Mouse (Mus musculus): ENCODE results near the gene Fndc3b. TPM values are rescaled to one million over a fixed set of nuclear protein-coding genes. Genes with fewer than 3 reads are reported as not detected.

The Fndc3b gene
- polyA plus RNA-seq, 1 experiment = 23.7 TPM

DNA sequence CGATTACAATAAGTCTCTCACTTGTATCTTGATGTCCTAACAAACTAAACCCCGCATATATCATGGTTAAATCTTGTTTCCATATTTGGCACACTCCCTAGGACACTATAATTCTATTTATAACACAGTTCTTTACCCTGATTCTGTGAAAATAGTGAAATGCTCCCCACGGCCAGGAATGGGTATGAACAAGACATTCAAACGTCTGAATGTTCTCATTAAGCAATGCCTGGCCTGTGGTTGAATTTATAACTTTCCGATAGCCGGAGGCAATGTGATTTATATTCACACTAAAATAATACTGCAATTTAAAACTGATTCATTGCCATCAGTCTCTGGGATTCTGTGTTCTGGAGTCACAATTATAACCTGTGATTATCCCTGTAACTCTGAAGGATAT, 5.3 kb downstream of the Fndc3b start:
- Histone ChIP-seq H3K4me3 (ENCODE audit: insufficient read depth, poor library complexity, severe bottlenecking) (no peak overlapping the region), H3K36me3 (ENCODE audit: control insufficient read depth, insufficient read depth) (peaks cover 6% of the 10 kb centered on the region), H3ac (ENCODE audit: control insufficient read depth, insufficient read length, low read depth) (no peak overlapping the region), H3K27me3 (ENCODE audit: control insufficient read depth, insufficient read depth, insufficient read length) (no peaks in the 10 kb centered on the region), H3K79me3 (ENCODE audit: low read depth) (peaks cover 90% of the 10 kb centered on the region), H3K79me2 (ENCODE audit: control insufficient read depth, insufficient read depth) (peaks cover 98% of the 10 kb centered on the region)
- TF ChIP-seq CEBPB (IDR thresholded peaks at IDR 0.05; ENCODE audit: low read depth) (no peak), MAX (IDR thresholded peaks at IDR 0.05) (no peak), USF1 (IDR thresholded peaks at IDR 0.05; ENCODE audit: low read depth) (no peak), CTCF (IDR thresholded peaks at IDR 0.05; ENCODE audit: control insufficient read depth, insufficient read depth, insufficient read length) (no peak), FOSL1 (IDR thresholded peaks at IDR 0.05; ENCODE audit: insufficient read depth, low read length, poor library complexity, severe bottlenecking) (no peak), MYOG (IDR thresholded peaks at IDR 0.05; ENCODE audit: control insufficient read depth, extremely low read depth, insufficient read length) (no peak), MYOD1 (IDR thresholded peaks at IDR 0.05; ENCODE audit: control insufficient read depth, insufficient read length, low read depth) (no peak)

DNA sequence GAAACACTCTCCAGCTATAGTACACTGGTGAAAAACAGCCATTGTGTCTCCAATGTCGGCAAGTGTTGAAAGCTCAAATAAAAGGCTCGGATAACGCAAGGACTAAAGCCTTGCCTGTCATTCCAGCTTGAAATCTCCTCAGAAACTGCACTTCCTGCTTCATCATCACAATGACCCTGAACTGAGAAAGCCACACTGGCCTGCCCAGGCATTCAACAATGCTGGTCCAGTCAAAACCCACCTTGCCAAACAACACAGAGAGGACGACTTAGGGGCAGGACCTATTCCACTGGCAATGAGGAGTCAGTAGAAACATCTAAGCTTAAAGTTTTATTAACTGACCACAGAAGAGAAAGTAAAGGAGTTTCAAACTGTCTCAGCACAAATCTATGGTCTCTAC, 6.1 kb downstream of the Fndc3b start:
- TF ChIP-seq MYOG (IDR thresholded peaks at IDR 0.05; ENCODE audit: control insufficient read depth, extremely low read depth, insufficient read length) = no peak
- no peak for TF ChIP-seq USF1 (IDR thresholded peaks at IDR 0.05; ENCODE audit: low read depth)
- TF ChIP-seq MAX (IDR thresholded peaks at IDR 0.05) = no peak
- no peak for TF ChIP-seq MYOD1 (IDR thresholded peaks at IDR 0.05; ENCODE audit: control insufficient read depth, insufficient read length, low read depth)
- no peak for TF ChIP-seq FOSL1 (IDR thresholded peaks at IDR 0.05; ENCODE audit: insufficient read depth, low read length, poor library complexity, severe bottlenecking)
- no peak for TF ChIP-seq CEBPB (IDR thresholded peaks at IDR 0.05; ENCODE audit: low read depth)
- TF ChIP-seq CTCF (IDR thresholded peaks at IDR 0.05; ENCODE audit: control insufficient read depth, insufficient read depth, insufficient read length) = no peak
- Histone ChIP-seq H3ac (ENCODE audit: control insufficient read depth, insufficient read length, low read depth) (no peak overlapping the region), H3K36me3 (ENCODE audit: control insufficient read depth, insufficient read depth) (peaks cover 7% of the 10 kb centered on the region), H3K4me3 (ENCODE audit: insufficient read depth, poor library complexity, severe bottlenecking) (no peak overlapping the region), H3K79me3 (ENCODE audit: low read depth) (peaks cover 97% of the 10 kb centered on the region), H3K79me2 (ENCODE audit: control insufficient read depth, insufficient read depth) (peaks cover 100% of the 10 kb centered on the region), H3K27me3 (ENCODE audit: control insufficient read depth, insufficient read depth, insufficient read length) (no peaks in the 10 kb centered on the region)

DNA sequence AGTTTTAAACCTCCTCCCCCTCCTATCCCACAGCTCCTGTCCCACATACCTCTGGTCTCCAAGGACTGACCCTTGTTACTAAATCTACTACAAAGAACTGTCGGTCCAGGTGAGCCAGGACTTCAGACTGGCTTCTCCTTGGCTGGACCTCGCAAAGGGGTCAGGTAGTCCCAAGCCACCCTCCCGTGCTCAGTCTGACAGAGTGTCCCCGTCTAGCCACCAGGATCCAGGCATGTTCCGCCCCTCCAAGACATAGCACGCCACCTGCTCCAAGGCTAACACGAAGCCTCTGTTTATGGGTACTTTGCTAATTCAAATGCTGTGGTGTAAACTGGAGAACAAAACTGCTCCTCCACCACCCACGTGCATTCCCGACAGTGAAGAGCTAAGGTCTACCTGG, 6.5 kb downstream of the Fndc3b start:
- Histone ChIP-seq H3K36me3 (ENCODE audit: control insufficient read depth, insufficient read depth) (peaks cover 7% of the 10 kb centered on the region), H3K79me2 (ENCODE audit: control insufficient read depth, insufficient read depth) (peaks cover 100% of the 10 kb centered on the region), H3K4me3 (ENCODE audit: insufficient read depth, poor library complexity, severe bottlenecking) (no peak overlapping the region), H3K79me3 (ENCODE audit: low read depth) (peaks cover 98% of the 10 kb centered on the region), H3ac (ENCODE audit: control insufficient read depth, insufficient read length, low read depth) (no peak overlapping the region), H3K27me3 (ENCODE audit: control insufficient read depth, insufficient read depth, insufficient read length) (no peaks in the 10 kb centered on the region)
- TF ChIP-seq MAX (IDR thresholded peaks at IDR 0.05) (no peak), MYOG (IDR thresholded peaks at IDR 0.05; ENCODE audit: control insufficient read depth, extremely low read depth, insufficient read length) (no peak), FOSL1 (IDR thresholded peaks at IDR 0.05; ENCODE audit: insufficient read depth, low read length, poor library complexity, severe bottlenecking) (no peak), CTCF (IDR thresholded peaks at IDR 0.05; ENCODE audit: control insufficient read depth, insufficient read depth, insufficient read length) (no peak), MYOD1 (IDR thresholded peaks at IDR 0.05; ENCODE audit: control insufficient read depth, insufficient read length, low read depth) (no peak), CEBPB (IDR thresholded peaks at IDR 0.05; ENCODE audit: low read depth) (no peak), USF1 (IDR thresholded peaks at IDR 0.05; ENCODE audit: low read depth) (no peak)

DNA sequence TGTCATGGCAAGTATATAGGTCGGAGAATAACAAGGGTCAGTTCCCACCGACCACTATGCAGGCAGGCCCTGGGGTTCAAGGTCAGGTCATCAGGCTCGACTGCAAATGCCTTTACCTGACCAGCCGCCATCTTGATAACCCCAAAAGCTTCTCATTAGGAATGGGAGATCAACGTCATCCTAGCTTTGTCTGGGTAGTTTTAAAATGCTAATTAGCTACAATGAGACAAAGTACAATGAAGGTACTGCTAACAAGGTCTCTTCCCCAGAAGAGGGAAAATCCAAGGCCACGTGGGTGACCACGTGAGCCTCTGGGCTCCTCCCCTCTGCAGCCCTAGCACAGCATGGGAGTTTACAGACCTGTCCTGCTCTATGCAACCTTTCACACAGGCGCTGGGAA, 7.6 kb downstream of the Fndc3b start:
- Histone ChIP-seq H3K4me3 (ENCODE audit: insufficient read depth, poor library complexity, severe bottlenecking) (no peak overlapping the region), H3K27me3 (ENCODE audit: control insufficient read depth, insufficient read depth, insufficient read length) (no peaks in the 10 kb centered on the region), H3K79me2 (ENCODE audit: control insufficient read depth, insufficient read depth) (peaks cover 100% of the 10 kb centered on the region), H3K79me3 (ENCODE audit: low read depth) (peaks cover 97% of the 10 kb centered on the region), H3K36me3 (ENCODE audit: control insufficient read depth, insufficient read depth) (peaks cover 7% of the 10 kb centered on the region), H3ac (ENCODE audit: control insufficient read depth, insufficient read length, low read depth) (no peak overlapping the region)
- TF ChIP-seq MAX (IDR thresholded peaks at IDR 0.05) = no peak
- no peak for TF ChIP-seq MYOD1 (IDR thresholded peaks at IDR 0.05; ENCODE audit: control insufficient read depth, insufficient read length, low read depth)
- no peak for TF ChIP-seq MYOG (IDR thresholded peaks at IDR 0.05; ENCODE audit: control insufficient read depth, extremely low read depth, insufficient read length)
- TF ChIP-seq USF1 (IDR thresholded peaks at IDR 0.05; ENCODE audit: low read depth) = no peak
- no peak for TF ChIP-seq FOSL1 (IDR thresholded peaks at IDR 0.05; ENCODE audit: insufficient read depth, low read length, poor library complexity, severe bottlenecking)
- no peak for TF ChIP-seq CEBPB (IDR thresholded peaks at IDR 0.05; ENCODE audit: low read depth)
- TF ChIP-seq CTCF (IDR thresholded peaks at IDR 0.05; ENCODE audit: control insufficient read depth, insufficient read depth, insufficient read length) = no peak

DNA sequence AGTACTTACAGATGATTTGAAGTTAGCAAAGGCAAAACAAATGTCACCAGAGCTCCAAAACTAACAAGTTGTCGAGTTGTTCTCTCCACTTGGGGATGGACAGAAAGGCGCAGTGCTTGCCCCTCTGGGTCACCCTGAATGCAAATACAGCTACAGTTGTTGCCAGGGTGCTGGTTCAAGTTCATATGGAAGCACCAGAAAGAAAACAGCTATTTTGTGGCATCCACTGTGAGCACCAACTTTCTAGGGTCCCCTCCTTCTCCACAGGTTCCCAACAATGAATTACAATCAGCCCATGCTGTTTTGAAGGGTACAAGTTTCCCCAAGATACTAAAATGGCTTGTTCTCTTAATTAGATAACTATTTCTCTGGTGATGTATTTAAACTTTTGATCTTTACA, 8.0 kb downstream of the Fndc3b start:
- Histone ChIP-seq H3K27me3 (ENCODE audit: control insufficient read depth, insufficient read depth, insufficient read length) (no peaks in the 10 kb centered on the region), H3K36me3 (ENCODE audit: control insufficient read depth, insufficient read depth) (peaks cover 7% of the 10 kb centered on the region), H3K4me3 (ENCODE audit: insufficient read depth, poor library complexity, severe bottlenecking) (no peak overlapping the region), H3K79me3 (ENCODE audit: low read depth) (peaks cover 97% of the 10 kb centered on the region), H3ac (ENCODE audit: control insufficient read depth, insufficient read length, low read depth) (no peak overlapping the region), H3K79me2 (ENCODE audit: control insufficient read depth, insufficient read depth) (peaks cover 100% of the 10 kb centered on the region)
- TF ChIP-seq MYOD1 (IDR thresholded peaks at IDR 0.05; ENCODE audit: control insufficient read depth, insufficient read length, low read depth) (no peak), USF1 (IDR thresholded peaks at IDR 0.05; ENCODE audit: low read depth) (no peak), FOSL1 (IDR thresholded peaks at IDR 0.05; ENCODE audit: insufficient read depth, low read length, poor library complexity, severe bottlenecking) (no peak), MYOG (IDR thresholded peaks at IDR 0.05; ENCODE audit: control insufficient read depth, extremely low read depth, insufficient read length) (no peak), CEBPB (IDR thresholded peaks at IDR 0.05; ENCODE audit: low read depth) (no peak), CTCF (IDR thresholded peaks at IDR 0.05; ENCODE audit: control insufficient read depth, insufficient read depth, insufficient read length) (no peak), MAX (IDR thresholded peaks at IDR 0.05) (no peak)

DNA sequence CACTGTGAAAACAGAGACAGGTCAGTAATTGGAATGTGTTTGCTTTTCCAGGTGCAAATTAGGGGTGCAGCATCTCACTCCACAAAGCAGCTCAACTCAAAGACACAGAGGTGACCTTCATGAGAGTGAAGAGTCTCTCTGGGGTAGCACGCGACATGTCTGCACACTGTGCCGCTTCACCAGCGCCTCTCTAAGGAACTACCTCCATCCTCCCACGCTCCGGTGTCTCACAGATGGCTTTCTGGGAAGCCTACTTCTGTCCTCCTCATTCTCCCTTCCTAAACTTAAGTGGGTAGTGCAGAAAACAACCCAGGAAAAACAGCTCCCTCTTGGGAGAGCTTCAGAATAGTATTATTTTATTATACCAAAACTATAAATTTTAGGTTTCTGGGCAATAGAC, 12.4 kb downstream of the Fndc3b start:
- Histone ChIP-seq H3K79me2 (ENCODE audit: control insufficient read depth, insufficient read depth) (peaks cover 100% of the 10 kb centered on the region), H3K36me3 (ENCODE audit: control insufficient read depth, insufficient read depth) (peaks cover 15% of the 10 kb centered on the region), H3ac (ENCODE audit: control insufficient read depth, insufficient read length, low read depth) (no peak overlapping the region), H3K27me3 (ENCODE audit: control insufficient read depth, insufficient read depth, insufficient read length) (no peaks in the 10 kb centered on the region), H3K79me3 (ENCODE audit: low read depth) (peaks cover 97% of the 10 kb centered on the region), H3K4me3 (ENCODE audit: insufficient read depth, poor library complexity, severe bottlenecking) (no peak overlapping the region)
- no peak for TF ChIP-seq FOSL1 (IDR thresholded peaks at IDR 0.05; ENCODE audit: insufficient read depth, low read length, poor library complexity, severe bottlenecking)
- TF ChIP-seq CEBPB (IDR thresholded peaks at IDR 0.05; ENCODE audit: low read depth) = no peak
- no peak for TF ChIP-seq MYOG (IDR thresholded peaks at IDR 0.05; ENCODE audit: control insufficient read depth, extremely low read depth, insufficient read length)
- no peak for TF ChIP-seq CTCF (IDR thresholded peaks at IDR 0.05; ENCODE audit: control insufficient read depth, insufficient read depth, insufficient read length)

Measured in C2C12 (cell line).